Mouse (Mus musculus): ENCODE results near the gene Fam178b. TPM values are rescaled to one million over a fixed set of nuclear protein-coding genes. Genes with fewer than 3 reads are reported as not detected.
A peak's percentile ranks its signal among the peaks of the same experiment; 100 is the strongest.

Fam178b gene
- total RNA-seq, 2 experiments from 2014 or later, result 3.6 TPM; not detected in 1

DNA sequence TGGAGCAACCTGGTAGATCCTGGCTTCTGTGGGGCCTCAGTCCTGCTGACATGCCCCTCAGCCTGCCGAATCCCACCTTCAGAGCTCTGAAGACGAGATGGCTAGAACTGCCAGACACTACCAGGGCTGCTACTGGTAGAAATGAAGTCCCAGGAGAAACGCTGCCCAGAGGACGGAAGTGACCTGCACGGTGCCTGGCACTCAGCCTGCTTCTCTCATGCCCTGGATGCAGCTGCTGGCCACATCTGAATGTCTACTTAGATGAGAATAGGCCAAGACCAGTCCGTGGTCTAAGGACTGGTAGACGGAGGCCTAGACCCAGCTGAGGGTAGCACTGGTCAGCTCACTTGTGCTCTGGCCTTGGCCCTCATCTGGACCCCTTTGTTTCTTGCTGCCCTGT, 152.0 kb downstream of the Fam178b start:
- ATAC-seq (replicated peaks; ENCODE audit: poor library complexity, severe bottlenecking), result no peak

- no peak for ATAC-seq (replicated peaks; ENCODE audit: poor library complexity, severe bottlenecking)
Measured at GRCm38 (mm10) chr1:36530485-36530884, 152.5 kb downstream of the Fam178b start.

DNA sequence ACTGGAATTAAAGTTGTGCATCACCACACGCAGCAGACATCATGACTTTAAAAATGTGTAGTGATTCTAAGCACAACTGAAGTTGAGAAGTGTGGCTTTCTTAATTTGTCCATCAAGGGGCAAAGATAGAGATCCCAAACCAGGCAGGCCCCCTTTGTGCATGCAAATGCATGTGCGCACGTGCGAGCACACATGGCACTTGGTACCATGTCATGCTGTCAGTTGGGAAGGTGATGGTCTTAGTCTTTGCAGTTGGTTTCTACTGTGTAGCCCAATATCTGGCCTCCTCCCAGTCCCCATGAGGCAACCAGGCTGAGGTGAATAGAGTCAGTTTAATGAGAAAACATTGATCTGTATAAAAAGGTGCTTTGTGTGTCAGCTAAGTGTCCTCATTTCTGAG, 153.1 kb downstream of the Fam178b start:
- ATAC-seq (replicated peaks; ENCODE audit: poor library complexity, severe bottlenecking), result no peak

GRCm38 (mm10) chr1:36529274-36529673, 153.7 kb downstream of the Fam178b start:
- ATAC-seq (replicated peaks; ENCODE audit: poor library complexity, severe bottlenecking), result no peak

GRCm38 (mm10) chr1:36528351-36528750, 154.6 kb downstream of the Fam178b start:
- no peak for ATAC-seq (replicated peaks; ENCODE audit: poor library complexity, severe bottlenecking)

DNA sequence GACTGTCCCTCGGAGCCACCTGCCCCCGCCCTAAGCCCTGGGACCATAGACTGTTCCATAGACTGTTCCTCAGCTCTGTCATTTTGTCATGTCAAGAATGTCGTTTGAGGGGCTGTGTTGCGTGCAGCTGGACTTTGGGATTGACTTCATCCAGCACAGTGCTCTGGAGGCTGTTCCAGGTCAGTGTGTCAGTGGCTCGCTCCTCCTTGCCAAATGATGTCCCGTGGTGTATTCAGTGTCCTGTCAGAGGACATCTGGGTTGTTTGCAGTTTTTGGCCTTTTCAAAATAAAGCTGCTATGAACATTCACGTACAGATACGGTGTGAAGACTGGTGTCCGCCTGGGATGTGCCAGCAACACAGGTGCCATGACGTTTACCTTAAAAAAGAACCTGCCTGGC, 156.1 kb downstream of the Fam178b start:
- ATAC-seq (replicated peaks; ENCODE audit: poor library complexity, severe bottlenecking), result no peak

DNA sequence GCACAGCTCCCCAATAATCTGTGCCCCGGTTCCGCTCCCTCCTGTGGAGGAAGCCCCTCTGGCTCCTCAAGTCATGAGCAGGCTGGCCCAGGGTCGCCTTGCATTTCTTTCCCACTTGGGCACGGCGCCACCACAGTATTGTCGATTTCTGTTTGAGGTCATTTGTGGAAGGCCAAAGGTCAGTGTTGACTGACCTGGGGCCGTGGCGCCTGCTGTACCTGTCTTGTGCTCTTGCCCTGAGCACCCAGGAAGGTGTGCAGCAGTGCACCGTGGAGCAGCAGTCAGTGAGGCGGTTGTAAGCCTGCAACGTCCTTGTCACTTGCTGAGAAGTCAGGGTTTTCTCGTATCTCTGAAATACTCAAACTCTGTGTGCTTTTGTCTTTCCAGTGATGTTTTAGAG, 157.2 kb downstream of the Fam178b start:
- ATAC-seq (replicated peaks; ENCODE audit: poor library complexity, severe bottlenecking), result no peak

- no peak for ATAC-seq (replicated peaks; ENCODE audit: poor library complexity, severe bottlenecking)
Measured at GRCm38 (mm10) chr1:36524058-36524457, 158.9 kb downstream of the Fam178b start.

- ATAC-seq (replicated peaks; ENCODE audit: poor library complexity, severe bottlenecking), result no peak
Measured at GRCm38 (mm10) chr1:36523332-36524013, 159.5 kb downstream of the Fam178b start.

DNA sequence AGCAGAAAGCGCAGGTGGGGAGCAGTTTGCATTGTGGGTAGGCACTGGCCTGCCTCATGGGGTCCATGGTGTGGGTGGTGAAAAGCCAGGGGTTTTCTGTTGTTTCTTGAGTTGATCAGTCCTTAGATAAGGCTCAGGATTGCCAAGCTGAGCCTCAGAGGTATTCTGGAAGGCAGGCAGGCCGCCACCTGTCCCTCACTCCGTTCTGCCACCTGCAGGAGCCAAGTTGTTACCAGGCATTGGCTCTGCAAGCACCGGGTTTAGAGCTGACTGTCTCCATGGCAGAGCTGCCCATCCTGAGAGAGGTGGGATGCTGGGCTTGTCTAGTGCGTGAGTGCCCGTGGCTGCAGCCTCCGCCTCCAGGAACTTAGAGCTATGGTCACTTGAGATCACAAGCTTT, 160.8 kb downstream of the Fam178b start:
- ATAC-seq (replicated peaks; ENCODE audit: poor library complexity, severe bottlenecking), result no peak

GRCm38 (mm10) chr1:36519626-36520025, 163.4 kb downstream of the Fam178b start:
- ATAC-seq (replicated peaks; ENCODE audit: poor library complexity, severe bottlenecking), result no peak

- ATAC-seq (replicated peaks; ENCODE audit: poor library complexity, severe bottlenecking), result no peak
Measured at GRCm38 (mm10) chr1:36518259-36518658, 164.7 kb downstream of the Fam178b start.

- 0 out of 2 replicates have a peak, but pooled peaks have one; percentile 18 for ATAC-seq (replicated peaks; ENCODE audit: poor library complexity, severe bottlenecking)
Measured at GRCm38 (mm10) chr1:36513718-36514117, 169.3 kb downstream of the Fam178b start.

GRCm38 (mm10) chr1:36513310-36513709, 169.7 kb downstream of the Fam178b start:
- ATAC-seq (replicated peaks; ENCODE audit: poor library complexity, severe bottlenecking), result no peak

DNA sequence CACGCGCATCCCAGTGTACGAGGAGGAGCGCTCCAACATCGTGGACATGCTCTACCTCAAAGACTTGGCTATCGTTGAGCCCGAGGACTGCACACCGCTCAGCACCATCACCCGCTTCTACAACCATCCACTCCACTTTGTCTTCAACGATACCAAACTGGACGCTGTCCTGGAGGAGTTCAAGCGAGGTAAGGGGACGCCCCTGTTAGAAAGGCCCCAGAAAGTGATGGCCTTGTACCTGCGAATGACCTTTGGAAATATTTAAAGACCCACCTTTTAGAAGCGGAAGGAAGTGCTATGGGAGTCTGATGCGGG, 170.1 kb downstream of the Fam178b start:
- no peak for ATAC-seq (replicated peaks; ENCODE audit: poor library complexity, severe bottlenecking)

Other genes starting within 250 kb of the Fam178b start
- 21.0 and 25.0 TPM in 2 replicates for gene Lman2l, start 237.9 kb downstream of the Fam178b start, total RNA-seq (2014; fragmentation: Nextera tagmentation)
- gene Lman2l, start 237.9 kb downstream of the Fam178b start, total RNA-seq (2017), result 5.9 and 6.3 TPM in 2 replicates
- gene Cnnm4, start 211.6 kb downstream of the Fam178b start, total RNA-seq (2014; fragmentation: Nextera tagmentation), result 7.6 and 14.1 TPM in 2 replicates
- 4.4 and 6.1 TPM in 2 replicates for gene Cnnm4, start 211.6 kb downstream of the Fam178b start, total RNA-seq (2017)
- 14.7 and 28.8 TPM in 2 replicates for gene Cnnm3, start 171.3 kb downstream of the Fam178b start, total RNA-seq (2014; fragmentation: Nextera tagmentation)
- gene Cnnm3, start 171.3 kb downstream of the Fam178b start, total RNA-seq (2017), result 9.3 and 14.4 TPM in 2 replicates
- gene Ankrd23, start 146.3 kb downstream of the Fam178b start, total RNA-seq (2014; fragmentation: Nextera tagmentation), result 7.0 and 12.2 TPM in 2 replicates
- 5.8 and 8.4 TPM in 2 replicates for gene Ankrd23, start 146.3 kb downstream of the Fam178b start, total RNA-seq (2017)
- not detected in 2 replicates for gene Gm42417, start 143.8 kb downstream of the Fam178b start, total RNA-seq (2014; fragmentation: Nextera tagmentation)
- gene Gm42417, start 143.8 kb downstream of the Fam178b start, total RNA-seq (2017), result 0.93 TPM in 1 of 2 replicates, not detected in the other
- 4.9 and 6.5 TPM in 2 replicates for gene Ankrd39, start 135.7 kb downstream of the Fam178b start, total RNA-seq (2014; fragmentation: Nextera tagmentation)
- gene Ankrd39, start 135.7 kb downstream of the Fam178b start, total RNA-seq (2017), result 3.1 and 7.2 TPM in 2 replicates
- gene Sema4c, start 124.8 kb downstream of the Fam178b start, total RNA-seq (2014; fragmentation: Nextera tagmentation), result 2.0 and 2.3 TPM in 2 replicates
- gene Sema4c, start 124.8 kb downstream of the Fam178b start, total RNA-seq (2017), result 1.9 and 2.1 TPM in 2 replicates
- 609 and 614 TPM in 2 replicates for gene Cox5b, start 8.3 kb upstream of the Fam178b start, total RNA-seq (2014; fragmentation: Nextera tagmentation)
- 494 and 585 TPM in 2 replicates for gene Cox5b, start 8.3 kb upstream of the Fam178b start, total RNA-seq (2017)
- gene 4933424G06Rik, start 27.0 kb upstream of the Fam178b start, total RNA-seq (2014; fragmentation: Nextera tagmentation), result not detected in 2 replicates
- gene 4933424G06Rik, start 27.0 kb upstream of the Fam178b start, total RNA-seq (2017), result not detected in 2 replicates
- 34.3 and 59.5 TPM in 2 replicates for gene Actr1b, start 31.2 kb upstream of the Fam178b start, total RNA-seq (2014; fragmentation: Nextera tagmentation)
- gene Actr1b, start 31.2 kb upstream of the Fam178b start, total RNA-seq (2017), result 30.8 and 37.7 TPM in 2 replicates
- gene Zap70, start 78.6 kb upstream of the Fam178b start, total RNA-seq (2014; fragmentation: Nextera tagmentation), result not detected in 2 replicates
- gene Zap70, start 78.6 kb upstream of the Fam178b start, total RNA-seq (2017), result 0.13 TPM in 1 of 2 replicates, not detected in the other

Data from granulocyte monocyte progenitor cell, adult 5-6 weeks (primary cell).